In the genomic region with DNA sequence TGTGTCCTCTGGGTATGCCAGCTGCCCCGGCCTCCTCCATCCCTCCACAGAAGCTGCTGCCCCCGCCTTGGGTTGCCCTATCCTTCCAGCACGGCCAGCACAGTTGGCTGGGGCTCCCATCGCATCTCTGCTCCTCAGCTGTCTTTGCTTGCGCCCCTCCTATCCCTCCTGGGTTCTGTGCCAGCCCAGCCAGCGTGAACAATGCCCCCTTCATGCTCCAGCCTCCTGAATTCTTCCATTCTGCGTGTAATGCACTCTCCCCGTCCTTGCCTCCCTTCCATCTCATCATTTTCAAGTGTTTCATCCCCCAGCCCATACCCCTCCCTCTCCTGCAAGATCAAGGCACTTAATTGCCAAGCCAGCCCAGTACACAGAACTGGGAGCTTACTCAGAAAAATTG, we compare ENCODE assay signal across 8 mouse cellular contexts.
DNase-seq lines count a peak whose midpoint lies in the region; ATAC-seq lines count a peak whose summit lies in the region.
"Had no signal": no experiment of that assay in that cellular context is flagged by ENCODE, and none has a peak within 500 bp of the region (broad histone marks: within the 10 kb centered on the region; RNA-seq: fewer than 3 reads in every experiment).

No protein-coding gene starts in this region.

- peaks cover 15% of the 10 kb centered on the region for H3K4me1 ChIP-seq in neural tube, embryonic 11.5 days (ENCODE audit: control insufficient read depth, insufficient read depth, low read length)
- peaks cover 65% of the 10 kb centered on the region for H3K4me1 ChIP-seq in hindbrain, embryonic 13.5 days (replicated peaks)
- H3K4me1 ChIP-seq in midbrain, embryonic 13.5 days (replicated peaks) = peaks cover 42% of the 10 kb centered on the region
- H3K4me1 ChIP-seq in liver, embryonic 12.5 days = no peaks in the 10 kb centered on the region

- ATAC-seq in neural tube, embryonic 11.5 days (ENCODE audit: insufficient read depth, low FRiP score, low TSS enrichment) = no peak
- ATAC-seq in hindbrain, embryonic 13.5 days (ENCODE audit: low FRiP score) = peak; percentile 60
- ATAC-seq in midbrain, embryonic 13.5 days = peak; percentile 55
- no peak for ATAC-seq in liver, embryonic 12.5 days

- no peaks in the 10 kb centered on the region for H3K36me3 ChIP-seq in neural tube, embryonic 11.5 days (ENCODE audit: control insufficient read depth, insufficient read depth, low read length)
- no peaks in the 10 kb centered on the region for H3K36me3 ChIP-seq in hindbrain, embryonic 13.5 days
- H3K36me3 ChIP-seq in midbrain, embryonic 13.5 days = no peaks in the 10 kb centered on the region
- no peaks in the 10 kb centered on the region for H3K36me3 ChIP-seq in liver, embryonic 12.5 days

- DNase-seq in neural tube, embryonic 11.5 days (ENCODE audit: low spot score) = no peak
- DNase-seq in neural tube, embryonic 10.5 days (ENCODE audit: extremely low spot score, low spot score) = no peak
- no peak for DNase-seq in spleen, adult 12 weeks (ENCODE audit: low spot score)
- no peak for DNase-seq in kidney, postnatal 36 days
- DNase-seq: thymus, postnatal 4 days had no signal

- H3K27me3 ChIP-seq in neural tube, embryonic 11.5 days (ENCODE audit: control insufficient read depth, insufficient read depth, low read length) = no peaks in the 10 kb centered on the region
- 0 out of 2 replicates have a peak, but pooled peaks cover 7% of the 10 kb centered on the region for H3K27me3 ChIP-seq in hindbrain, embryonic 13.5 days
- H3K27me3 ChIP-seq in midbrain, embryonic 13.5 days = no peaks in the 10 kb centered on the region; the same call in 1 of the 2 replicates
- H3K27me3 ChIP-seq in liver, embryonic 12.5 days (replicated peaks) = peaks cover 28% of the 10 kb centered on the region

- 69% methylated on average over 8 of the region's 8 CpGs for WGBS in neural tube, embryonic 11.5 days
- WGBS in hindbrain, embryonic 13.5 days = 33% methylated on average over 8 of the region's 8 CpGs
- WGBS in midbrain, embryonic 13.5 days = 48% methylated on average over 8 of the region's 8 CpGs
- WGBS in liver, embryonic 12.5 days (ENCODE audit: insufficient replicate concordance) = 50% methylated on average over 8 of the region's 8 CpGs

- no peak overlapping the region for H3K4me2 ChIP-seq in neural tube, embryonic 11.5 days (ENCODE audit: low read depth)
- no peak overlapping the region for H3K4me2 ChIP-seq in hindbrain, embryonic 13.5 days
- H3K4me2 ChIP-seq in midbrain, embryonic 13.5 days (replicated peaks) = no peak overlapping the region
- no peak overlapping the region for H3K4me2 ChIP-seq in liver, embryonic 12.5 days

- H3K4me3 ChIP-seq in neural tube, embryonic 11.5 days (ENCODE audit: low read depth, low read length) = no peak overlapping the region
- no peak overlapping the region for H3K4me3 ChIP-seq in hindbrain, embryonic 13.5 days
- H3K4me3 ChIP-seq in midbrain, embryonic 13.5 days (replicated peaks) = no peak overlapping the region
- no peak overlapping the region for H3K4me3 ChIP-seq in liver, embryonic 12.5 days

- H3K9ac ChIP-seq in neural tube, embryonic 11.5 days (ENCODE audit: low read length) = no peak overlapping the region
- H3K9ac ChIP-seq in hindbrain, embryonic 13.5 days = 0 out of 2 replicates have a peak overlapping the region, but pooled peaks have one; percentile 40
- H3K9ac ChIP-seq in midbrain, embryonic 13.5 days (replicated peaks) = no peak overlapping the region; the same call in 1 of the 2 replicates
- H3K9ac ChIP-seq in liver, embryonic 12.5 days = no peak overlapping the region

- no peaks in the 10 kb centered on the region for H3K9me3 ChIP-seq in neural tube, embryonic 11.5 days (ENCODE audit: control insufficient read depth, low read length)
- H3K9me3 ChIP-seq in hindbrain, embryonic 13.5 days = no peaks in the 10 kb centered on the region
- no peaks in the 10 kb centered on the region for H3K9me3 ChIP-seq in midbrain, embryonic 13.5 days
- no peaks in the 10 kb centered on the region for H3K9me3 ChIP-seq in liver, embryonic 12.5 days (replicated peaks)

- H3K27ac ChIP-seq in neural tube, embryonic 11.5 days (ENCODE audit: low read depth, low read length) = peak overlapping the region; percentile 58; the same call in 1 of the 2 replicates
- peak overlapping the region; percentile 83 for H3K27ac ChIP-seq in hindbrain, embryonic 13.5 days
- peak overlapping the region; percentile 66 for H3K27ac ChIP-seq in midbrain, embryonic 13.5 days
- H3K27ac ChIP-seq in liver, embryonic 12.5 days = no peak overlapping the region

Comparison
In these comparisons a context has a peak if more than half of its experiments do, and no peak if none do; other contexts are left out.
1. ATAC-seq: peak in hindbrain, embryonic 13.5 days (single experiment) and midbrain, embryonic 13.5 days (single experiment); none in neural tube, embryonic 11.5 days (single experiment) and liver, embryonic 12.5 days (single experiment).